Mouse (Mus musculus) forelimb bud, embryonic 11.5 days (tissue): ENCODE measurements around the gene Suclg1.
A peak's percentile ranks its signal among the peaks of the same experiment; 100 is the strongest.

Experiments used
- DNase-seq: peaks from one replicate; pipeline ENCODE4 v3.0.0-alpha.2; 2012; ENCODE audit warnings: low read depth, low spot score

The Suclg1 gene

DNA sequence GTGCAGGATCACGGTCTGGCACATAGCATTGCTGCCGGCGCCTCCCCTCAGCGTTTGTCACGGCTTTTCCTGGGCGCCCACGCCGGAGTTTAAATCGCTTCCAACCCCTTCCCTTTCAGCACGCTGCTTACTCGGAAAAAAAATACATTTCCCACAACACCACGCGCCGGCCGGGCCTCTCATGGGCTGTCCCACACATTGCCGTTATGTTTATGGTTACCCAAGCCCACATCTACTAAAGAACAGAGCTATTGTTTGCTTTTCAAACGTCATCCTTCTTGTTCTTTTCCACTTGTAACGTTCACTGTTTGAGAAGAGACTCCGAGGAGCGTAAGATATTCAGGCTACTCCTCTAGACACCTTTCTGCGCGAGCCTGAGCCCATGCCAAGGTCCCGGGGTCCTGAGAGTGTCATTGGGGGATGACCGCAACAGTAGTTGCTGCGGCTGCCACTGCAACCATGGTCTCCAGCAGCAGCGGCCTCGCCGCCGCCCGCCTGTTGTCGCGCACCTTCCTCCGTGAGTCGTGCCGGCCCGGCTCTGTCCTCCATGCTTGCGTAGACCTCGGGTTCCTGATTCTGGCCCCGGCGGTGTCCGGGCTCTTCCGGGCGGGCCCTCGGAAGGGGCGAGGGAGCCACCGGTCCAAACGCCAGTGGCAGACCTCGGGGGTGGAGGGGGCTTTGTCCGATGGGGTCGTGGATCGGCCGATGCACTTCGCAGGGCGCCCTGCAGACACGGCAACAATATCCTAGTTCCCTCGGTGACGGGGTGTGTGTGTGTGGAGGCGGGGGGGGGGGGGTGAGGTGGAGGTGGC, at the start of gene Suclg1:
Suclg1 (plus strand) TSS at position 146 of the 812 bp plus-strand sequence.
- DNase-seq: peak; percentile 88

DNA sequence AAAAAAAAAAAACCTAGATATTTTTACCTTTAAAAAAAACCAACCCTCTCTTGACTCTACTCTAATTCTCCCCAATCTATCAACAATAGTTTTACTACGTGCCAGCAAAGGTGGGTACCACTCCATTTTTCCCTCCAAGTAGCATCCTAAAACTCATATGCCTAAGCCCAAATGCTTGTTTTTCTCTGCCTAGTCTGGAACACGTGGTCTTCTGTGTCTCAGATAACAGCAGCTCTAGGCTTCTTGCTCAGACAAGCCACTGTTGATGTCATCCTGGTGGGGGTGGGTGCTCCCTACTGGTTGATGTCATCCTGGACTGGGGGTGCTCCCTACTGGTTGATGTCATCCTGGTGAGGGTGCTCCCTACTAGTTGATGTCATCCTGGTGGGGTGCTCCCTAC, 44.5 kb upstream of the Suclg1 start:
- no peak for DNase-seq

DNA sequence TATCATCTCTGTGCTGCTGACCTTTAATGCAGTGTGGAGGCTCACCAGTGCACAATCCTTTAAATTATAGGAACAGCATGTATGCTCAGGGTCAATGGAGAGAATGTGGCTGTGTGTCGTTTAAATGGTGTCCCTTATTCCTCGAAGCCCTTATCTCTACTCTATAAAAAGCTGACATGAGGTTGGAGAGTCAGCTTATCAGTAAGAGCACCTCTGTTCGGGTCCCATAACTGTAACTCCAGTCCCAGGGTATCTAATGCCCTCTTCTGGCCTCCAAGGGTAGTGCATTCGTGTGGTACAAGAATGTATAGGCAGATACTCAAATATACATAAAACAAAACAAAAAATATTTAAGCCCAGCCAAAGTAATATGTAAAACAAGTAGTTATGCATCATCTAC, 43.2 kb upstream of the Suclg1 start:
- DNase-seq: no peak

DNA sequence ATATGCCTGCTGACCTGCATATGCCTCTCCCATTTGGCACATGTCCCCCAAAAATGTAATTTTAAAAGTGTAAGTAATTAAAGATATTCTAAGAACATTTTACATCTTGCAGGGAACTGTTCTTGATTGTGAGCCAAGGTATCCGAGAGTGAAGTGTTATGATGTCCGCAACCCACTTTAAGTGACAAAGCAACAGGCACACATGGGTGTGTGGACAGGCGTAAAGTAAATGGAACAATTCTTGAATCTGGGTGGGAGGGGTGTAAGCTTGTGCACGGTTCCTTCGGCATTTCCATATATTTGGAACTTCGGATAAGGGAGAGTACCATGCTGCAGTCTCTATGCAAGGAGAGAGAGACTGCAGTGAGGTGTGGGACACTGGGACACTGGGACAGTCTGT, 38.6 kb upstream of the Suclg1 start:
- DNase-seq: no peak

DNA sequence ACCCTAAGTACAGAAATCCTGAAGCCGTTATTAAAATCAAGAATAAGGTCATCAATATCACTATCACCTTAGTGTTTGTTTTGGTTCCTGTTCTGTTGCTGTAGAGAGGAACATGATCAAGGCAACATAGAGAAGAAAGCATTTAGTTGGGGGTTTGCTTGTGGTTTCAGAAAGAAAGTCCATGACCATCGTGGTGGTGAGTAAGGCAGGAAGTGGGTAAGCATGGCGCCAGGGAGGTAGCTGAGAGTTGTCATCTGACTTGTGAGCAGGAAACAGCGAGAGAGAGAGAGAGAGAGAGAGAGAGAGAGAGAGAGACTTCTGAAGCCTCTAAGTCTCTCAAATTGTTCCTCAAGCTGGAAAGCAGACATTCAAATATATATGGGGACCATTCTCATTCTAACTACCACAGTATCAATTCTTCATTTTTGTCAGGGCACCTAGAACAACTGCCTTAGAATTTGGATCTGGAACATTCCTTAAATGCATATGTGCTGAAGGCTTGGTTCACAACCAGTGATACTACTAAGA, 37.7 kb upstream of the Suclg1 start:
- no peak for DNase-seq

DNA sequence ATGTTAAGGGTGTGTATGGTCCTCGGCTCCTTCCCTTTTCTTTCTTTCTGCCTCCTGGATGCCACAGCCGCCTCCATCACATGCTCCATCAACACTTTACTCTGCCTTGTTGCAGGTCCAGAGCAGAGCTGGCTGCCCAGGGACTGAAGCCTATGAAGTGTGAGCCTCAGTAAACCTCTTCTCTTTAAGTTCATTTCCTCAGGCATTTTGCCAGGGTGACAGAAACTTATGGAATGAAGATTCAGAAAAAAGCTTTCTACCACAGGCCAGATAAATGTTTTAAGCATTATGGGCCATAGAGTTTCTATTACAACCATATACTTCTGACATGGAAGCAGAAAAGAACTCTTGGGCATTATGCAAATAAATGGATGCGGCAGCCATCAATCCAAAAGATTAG, 37.1 kb upstream of the Suclg1 start:
- no peak for DNase-seq

DNA sequence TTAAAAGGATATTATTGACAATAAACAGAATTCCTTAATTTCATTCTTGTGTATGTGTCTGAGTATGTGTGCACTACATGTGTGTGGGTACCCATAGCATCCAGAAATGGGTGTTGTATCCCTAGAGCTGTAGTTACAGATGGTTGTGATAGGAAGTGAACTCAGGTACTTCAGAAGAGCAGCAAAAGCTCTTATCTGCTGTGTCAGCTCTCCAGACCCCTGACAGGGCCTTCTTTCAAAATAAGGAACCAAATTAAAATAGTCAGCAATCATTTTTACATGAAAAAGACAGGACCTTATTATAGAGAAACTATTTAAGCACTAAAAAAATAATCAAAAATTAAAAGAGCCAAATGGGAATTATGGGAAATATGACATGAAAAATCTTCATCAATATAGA, 36.6 kb upstream of the Suclg1 start:
- no peak for DNase-seq

DNA sequence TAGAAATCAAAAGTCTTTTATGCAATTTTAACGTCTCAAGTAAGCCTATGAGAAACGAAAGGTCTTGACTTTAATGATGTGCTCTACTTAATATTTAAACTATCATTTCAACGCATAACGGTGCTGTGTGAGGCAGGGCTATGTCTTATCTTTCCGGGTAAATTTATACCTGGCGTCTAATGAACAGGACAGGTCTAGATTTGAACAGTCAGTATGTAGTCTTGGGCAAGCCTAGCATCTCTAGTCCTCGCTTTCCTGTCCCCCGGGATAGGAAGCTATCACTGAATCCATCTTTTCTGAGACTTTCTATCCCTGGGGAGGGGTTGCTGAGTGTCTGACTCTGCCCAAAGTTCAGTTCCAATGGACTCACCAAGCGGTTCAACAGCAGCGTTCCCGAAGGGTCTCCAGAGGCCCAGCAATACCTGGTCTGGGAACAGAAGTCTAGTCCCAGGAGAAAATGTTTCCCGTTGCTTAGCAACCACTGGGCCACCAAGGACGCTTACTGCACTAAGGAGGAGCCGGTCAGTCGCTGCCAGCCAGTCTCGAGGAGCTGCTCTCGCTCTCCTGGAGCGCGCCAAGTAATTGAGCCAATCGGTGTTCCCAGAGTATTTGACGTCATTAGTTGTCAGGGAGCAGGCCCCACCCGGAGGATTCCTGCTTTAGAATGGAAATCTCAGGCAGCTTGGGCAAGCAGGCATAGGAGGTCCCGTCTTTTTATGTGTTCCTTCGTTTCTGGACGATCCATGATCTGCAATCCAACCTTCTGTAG, 26.8 kb upstream of the Suclg1 start, which contains the start of gene Dnah6:
Dnah6 (minus strand) TSS at position 463 of the 769 bp plus-strand sequence.
- peak; percentile 93 for DNase-seq

DNA sequence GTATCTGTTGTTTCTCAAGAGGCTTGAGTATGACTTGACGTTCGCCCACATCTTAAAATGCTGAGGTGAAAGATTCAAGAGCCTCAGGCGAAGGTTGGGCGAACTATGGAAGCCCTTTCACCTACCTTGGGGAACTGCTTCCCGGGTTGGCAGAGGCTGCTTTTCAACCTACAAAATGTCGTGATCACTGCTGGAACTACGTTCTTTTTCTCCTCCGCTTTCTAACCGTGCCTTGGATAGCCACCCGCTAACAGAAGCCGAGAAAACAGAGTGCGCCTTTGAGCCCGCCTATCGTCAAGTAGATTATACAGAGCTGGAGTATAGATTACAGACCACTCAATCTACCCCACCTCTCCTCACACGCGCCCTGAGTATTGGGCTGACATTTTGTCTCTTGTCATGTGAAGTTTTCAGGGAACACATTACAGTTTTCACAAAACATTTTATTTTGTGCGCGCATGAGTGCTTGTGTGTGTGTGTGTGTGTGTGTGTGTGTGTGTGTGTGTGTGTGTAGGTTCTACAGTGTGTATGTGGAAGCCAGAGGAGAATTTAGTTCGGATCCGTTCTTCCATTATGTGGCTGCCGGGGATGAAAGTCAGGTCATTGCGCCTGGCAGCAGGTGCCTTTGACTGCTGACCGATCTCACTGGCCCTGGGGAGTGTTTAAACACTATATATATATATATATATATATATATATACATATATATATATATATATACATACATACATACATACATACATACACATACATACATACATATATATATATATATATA, 26.0 kb upstream of the Suclg1 start:
- no peak for DNase-seq

DNA sequence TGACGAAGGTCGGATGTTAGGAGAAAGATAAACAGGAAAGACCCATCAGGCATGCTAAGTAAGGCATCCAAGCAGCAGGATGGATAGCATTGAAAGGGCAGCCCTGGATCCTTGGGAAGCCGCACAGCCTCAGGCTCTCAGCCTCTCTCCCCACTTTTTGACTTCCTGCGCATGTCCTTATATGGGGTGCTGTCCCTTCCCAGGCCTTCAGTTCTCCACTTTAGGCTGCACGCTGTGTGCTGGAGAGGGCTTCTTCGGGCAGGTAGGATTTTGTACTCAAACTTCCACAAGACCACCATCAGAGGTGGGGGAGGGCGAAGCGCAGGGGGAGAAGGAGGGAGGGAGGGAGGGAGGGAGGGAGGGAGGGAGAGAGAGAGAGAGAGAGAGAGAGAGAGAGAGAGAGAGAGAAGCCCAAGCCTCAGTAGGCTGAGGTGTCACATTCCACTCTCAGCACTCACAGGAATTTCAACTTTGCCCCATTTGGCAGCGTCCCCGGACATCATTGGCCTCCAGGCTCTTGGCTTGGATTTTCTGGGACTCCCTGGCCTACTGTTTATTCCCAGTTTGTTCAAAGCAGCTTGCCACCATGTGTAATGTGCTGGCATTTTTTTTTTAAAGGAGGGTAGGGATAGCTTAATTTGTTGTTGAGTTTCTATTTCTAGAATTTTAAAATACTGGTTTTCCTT, 25.2 kb upstream of the Suclg1 start:
- peak; percentile 73 for DNase-seq

DNA sequence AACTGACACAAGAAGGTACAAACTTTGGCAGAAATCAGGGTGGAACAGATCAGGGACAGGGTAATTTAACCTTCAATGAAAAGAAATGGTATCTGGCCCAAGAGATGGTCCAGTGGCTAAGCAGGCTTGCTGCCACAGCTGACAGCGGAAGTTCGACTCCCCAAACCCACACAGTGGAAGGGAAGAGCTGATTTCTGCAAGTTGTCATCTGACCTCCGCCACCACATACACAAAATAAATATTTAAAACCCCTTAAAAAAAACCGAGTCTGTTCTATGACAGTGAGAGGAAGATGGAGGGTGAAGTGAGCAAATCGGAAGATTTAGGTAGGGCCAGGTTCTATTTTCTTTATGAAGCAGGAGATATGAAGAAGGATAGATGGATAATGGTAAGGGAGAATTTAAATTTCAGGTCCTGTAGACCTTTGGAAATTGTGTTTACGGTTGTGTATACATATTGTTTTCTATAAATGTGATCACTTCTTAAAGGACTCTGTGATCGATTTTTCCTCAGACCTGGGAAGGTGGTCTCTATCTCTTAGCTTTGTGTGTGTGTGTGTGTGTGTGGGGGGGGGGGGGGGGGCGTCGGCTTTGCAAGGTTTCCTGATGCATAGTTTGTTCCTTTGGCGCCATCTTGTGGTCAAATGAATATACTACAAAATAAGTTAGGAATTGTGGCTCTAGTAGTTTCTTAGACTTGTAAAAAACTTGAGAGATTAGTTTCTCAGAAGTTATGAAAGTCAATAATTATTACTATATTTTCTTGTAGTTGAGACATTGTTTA, 20.6 kb upstream of the Suclg1 start:
- peak; percentile 69 for DNase-seq

DNA sequence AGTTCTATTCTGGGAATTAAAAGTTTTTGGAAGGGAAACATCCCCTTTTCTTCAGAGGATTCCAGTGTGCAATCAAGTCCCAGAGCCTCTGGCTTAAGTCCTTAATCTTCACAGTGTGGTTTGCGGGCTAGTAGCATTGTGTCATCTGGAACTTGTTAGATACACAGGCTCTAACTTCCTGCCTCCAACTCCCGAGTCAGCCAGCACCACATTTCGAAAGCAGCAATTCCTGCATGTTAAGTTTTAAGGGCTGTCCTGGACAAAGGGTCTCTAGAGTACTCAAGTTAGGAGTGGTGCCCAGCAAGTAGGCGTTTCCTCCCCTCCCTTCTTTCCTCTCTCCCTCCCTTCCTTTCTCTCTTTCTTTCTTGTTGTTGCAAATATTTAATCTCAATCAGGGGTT, 19.8 kb upstream of the Suclg1 start:
- DNase-seq: no peak

DNA sequence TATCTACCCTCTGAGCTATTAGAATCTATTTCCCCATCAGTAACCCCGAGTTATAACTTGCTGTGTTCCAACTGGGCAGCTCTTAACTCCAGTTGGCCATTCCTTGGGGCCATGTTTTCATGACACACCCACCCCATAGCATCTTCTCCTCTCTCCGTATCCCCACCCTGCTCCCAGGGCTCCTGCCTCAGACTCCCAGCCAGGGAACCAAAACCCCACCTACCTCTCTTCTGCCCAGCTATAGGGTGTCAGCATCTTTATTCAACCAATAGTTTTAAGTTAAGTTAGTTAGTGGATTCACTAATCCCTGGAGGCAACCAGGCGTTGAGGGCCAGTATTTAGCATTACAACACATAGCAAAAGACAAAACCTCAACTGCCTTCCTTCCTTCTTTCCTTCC, 19.3 kb upstream of the Suclg1 start:
- DNase-seq: no peak

DNA sequence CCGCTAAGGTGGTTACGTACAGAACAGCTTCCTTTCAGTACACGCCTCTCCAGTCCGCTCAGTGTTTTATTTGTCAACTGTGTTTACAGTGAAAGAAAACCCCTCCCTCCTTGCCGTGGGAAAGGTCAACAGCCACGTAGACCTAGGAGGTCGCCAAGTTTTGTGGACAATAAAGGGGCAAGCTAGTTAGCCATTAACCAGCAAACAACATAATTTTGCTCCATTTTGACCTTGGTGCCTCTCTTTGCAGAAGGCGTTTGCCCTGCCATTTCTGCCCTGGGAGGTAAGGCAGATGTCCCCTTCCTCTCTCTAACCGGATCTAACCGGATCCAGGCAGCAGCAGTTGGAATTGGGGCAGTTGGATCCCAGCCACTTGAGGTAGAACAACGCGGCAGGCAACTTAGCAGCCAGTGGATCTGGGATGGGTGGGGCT, 16.0 kb upstream of the Suclg1 start:
- DNase-seq: no peak

DNA sequence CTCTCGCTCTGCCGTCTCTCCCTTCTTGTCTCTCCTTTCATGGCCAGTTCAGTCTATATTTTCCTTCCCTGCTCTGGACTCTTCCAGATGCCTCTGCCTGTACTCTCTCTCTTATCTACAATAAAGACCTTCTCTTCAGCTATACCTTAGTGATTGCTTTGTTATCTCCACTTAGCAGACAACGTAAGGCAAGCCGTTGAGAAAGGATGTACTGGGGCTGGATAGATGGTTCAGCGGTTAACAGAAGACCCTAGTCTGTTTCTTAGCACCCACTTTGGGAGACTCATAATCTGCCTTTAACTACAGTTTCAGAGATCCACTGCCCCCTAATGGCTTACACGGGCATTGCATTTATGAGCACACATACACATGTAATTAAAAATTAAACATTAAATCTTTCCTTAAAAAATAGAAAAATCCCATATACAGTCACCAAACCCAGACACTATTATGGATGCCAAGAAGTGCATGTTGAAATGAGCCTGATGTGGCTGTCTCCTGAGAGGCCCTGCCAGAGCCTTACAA, 14.9 kb upstream of the Suclg1 start:
- no peak for DNase-seq

DNA sequence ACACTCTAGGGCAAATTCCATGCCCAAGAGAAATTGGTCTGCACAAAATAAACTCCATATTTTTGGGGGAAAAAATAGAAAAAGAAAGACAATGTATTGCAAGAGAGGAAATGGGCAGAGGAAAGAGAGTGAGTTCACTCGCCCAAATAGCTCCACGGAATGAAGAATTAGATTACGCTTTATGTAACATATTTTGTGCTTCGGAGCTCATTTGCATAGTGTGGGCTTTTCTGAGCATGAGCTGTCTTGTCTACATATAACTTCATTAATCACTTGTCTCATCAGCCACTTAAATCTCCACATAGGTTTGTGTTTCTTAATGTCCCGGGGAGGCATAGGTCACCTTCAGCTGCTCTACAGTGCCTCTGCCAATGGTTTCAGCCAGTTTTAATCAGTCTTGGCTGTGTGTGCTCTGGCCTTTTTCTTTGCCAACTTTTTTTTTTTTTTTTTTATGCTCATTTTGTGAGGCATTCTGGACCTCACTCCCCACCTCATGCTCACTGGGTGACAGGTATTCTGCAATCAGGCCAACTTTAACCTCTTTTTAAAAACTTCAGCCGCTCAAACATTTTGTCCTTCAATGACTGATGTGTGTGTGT, 13.8 kb upstream of the Suclg1 start:
- no peak for DNase-seq

DNA sequence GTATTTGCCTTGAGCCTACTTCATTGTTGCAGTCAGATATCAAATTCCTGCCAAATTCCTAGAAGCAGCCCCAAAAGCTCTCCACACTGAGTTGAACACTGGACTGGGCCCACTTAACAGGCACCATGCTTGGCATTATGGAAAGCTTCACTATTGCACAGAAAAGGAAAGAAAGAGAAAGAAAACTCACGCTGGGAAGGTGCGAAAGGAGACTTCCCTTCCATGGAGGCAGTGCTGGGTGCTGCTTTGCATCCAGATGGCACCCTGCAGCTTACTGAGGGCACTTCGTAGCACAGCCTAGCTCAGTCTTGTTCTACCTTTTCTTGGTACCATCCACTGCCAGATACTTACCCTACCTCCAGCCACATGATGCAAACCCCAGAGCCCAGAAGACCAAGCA, 12.5 kb upstream of the Suclg1 start:
- no peak for DNase-seq

DNA sequence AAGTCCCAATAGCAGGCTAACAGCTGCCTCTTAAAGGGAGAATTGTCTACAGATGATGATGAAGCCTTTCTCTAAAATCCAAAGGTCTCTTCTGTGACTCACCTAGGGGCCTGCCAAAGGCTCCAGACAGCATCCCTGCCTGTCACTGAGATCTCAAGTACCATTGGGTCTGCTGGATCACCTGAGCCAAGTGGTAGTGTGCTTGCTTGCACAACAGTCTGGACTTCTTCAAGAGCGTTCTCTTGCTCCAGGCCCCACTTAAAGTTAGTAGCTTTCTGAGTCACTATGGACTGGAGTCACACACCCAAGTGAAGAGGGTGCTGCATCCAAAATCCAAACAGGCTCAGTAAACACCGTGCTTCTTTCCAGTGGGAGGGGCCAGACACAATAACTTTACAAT, 1.4 kb upstream of the Suclg1 start:
- no peak for DNase-seq

DNA sequence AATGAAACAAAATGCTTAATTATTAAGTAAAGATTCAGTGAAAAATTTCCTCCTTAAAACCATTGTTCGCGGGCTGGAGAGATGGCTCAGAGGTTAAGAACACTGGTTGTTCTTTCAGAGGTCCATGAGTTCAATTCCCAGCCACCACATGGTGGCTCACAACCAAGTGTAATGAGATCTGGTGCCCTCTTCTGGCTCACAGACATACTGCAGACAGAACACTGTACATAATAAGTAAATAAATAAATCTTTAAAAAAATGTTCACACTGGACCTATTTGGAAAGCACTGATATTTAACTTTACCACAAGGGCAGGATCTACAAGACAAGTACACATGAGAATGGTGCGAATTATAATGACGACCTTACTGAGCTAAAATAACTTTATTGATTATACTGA, 730 bp upstream of the Suclg1 start:
- DNase-seq: peak; percentile 54

DNA sequence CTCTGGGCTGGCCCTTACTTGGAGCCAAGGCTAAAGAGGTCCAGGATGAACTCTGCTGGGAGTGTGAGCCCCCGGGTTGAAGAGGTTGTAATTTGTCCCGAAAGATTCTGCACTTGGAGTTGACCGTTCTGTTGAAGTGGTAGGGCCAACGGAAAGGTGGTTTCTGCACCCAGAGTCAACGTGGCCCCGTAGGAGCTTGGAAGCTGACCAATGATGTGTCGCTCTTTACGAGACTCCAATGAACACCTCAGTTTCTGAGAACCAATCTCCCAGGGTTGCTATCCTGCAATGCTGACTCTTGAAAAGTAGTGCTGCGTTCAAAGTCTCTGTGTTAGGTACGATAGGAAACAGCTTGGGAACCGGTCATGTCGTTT, 854 bp downstream of the Suclg1 start:
- peak; percentile 14 for DNase-seq
